10 mouse cellular contexts compared by ENCODE assay signal in genomic region chr16:32524244-32524615, GRCm38 (mm10). TPM values are rescaled to one million over a fixed set of nuclear protein-coding genes. Genes with fewer than 3 reads are reported as not detected.
DNase-seq lines count a peak whose midpoint lies in the region; ATAC-seq and TF ChIP-seq lines count a peak whose summit lies in the region.
"Had no signal": no experiment of that assay in that cellular context is flagged by ENCODE, and none has a peak within 500 bp of the region (broad histone marks: within the 10 kb centered on the region; RNA-seq: fewer than 3 reads in every experiment).

No protein-coding gene starts in this region.

- 68% methylated on average over 5 of the region's 5 CpGs for WGBS in forebrain, embryonic 12.5 days
- 60% methylated on average over 5 of the region's 5 CpGs for WGBS in forebrain, postnatal 0 days
- WGBS in heart, embryonic 15.5 days, result 52% methylated on average over 5 of the region's 5 CpGs
- 57% methylated on average over 5 of the region's 5 CpGs for WGBS in midbrain, embryonic 12.5 days

- ATAC-seq in forebrain, embryonic 12.5 days (ENCODE audit: low FRiP score), result no peak
- ATAC-seq in forebrain, postnatal 0 days, result no peak
- ATAC-seq in heart, embryonic 15.5 days (replicated peaks; ENCODE audit: insufficient number of reproducible peaks, insufficient read depth, low FRiP score, low read depth), result no peak
- ATAC-seq in midbrain, embryonic 12.5 days (ENCODE audit: low FRiP score, low read depth), result peak; percentile 30; the same call in 1 of the 2 replicates

- no peaks in the 10 kb centered on the region for H3K9me3 ChIP-seq in forebrain, embryonic 12.5 days
- no peaks in the 10 kb centered on the region for H3K9me3 ChIP-seq in forebrain, postnatal 0 days (ENCODE audit: low read length)
- no peaks in the 10 kb centered on the region for H3K9me3 ChIP-seq in heart, embryonic 15.5 days (replicated peaks)
- no peaks in the 10 kb centered on the region for H3K9me3 ChIP-seq in midbrain, embryonic 12.5 days
- H3K9me3 ChIP-seq: embryonic facial prominence, embryonic 13.5 days had no signal

- no peak overlapping the region for H3K9ac ChIP-seq in forebrain, embryonic 12.5 days
- no peak overlapping the region for H3K9ac ChIP-seq in forebrain, postnatal 0 days
- no peak overlapping the region for H3K9ac ChIP-seq in heart, embryonic 15.5 days
- no peak overlapping the region for H3K9ac ChIP-seq in midbrain, embryonic 12.5 days (replicated peaks)
- H3K9ac ChIP-seq: embryonic facial prominence, embryonic 13.5 days had no signal

- no peak overlapping the region for H3K4me3 ChIP-seq in forebrain, embryonic 12.5 days (replicated peaks)
- H3K4me3 ChIP-seq in forebrain, postnatal 0 days (ENCODE audit: low read depth, low read length), result no peak overlapping the region
- H3K4me3 ChIP-seq in heart, embryonic 15.5 days, result no peak overlapping the region
- H3K4me3 ChIP-seq in midbrain, embryonic 12.5 days, result no peak overlapping the region
- H3K4me3 ChIP-seq: embryonic facial prominence, embryonic 13.5 days had no signal

- no peak overlapping the region for H3K4me2 ChIP-seq in forebrain, embryonic 12.5 days
- no peak overlapping the region for H3K4me2 ChIP-seq in forebrain, postnatal 0 days (ENCODE audit: low read depth)
- H3K4me2 ChIP-seq in heart, embryonic 15.5 days, result no peak overlapping the region
- no peak overlapping the region for H3K4me2 ChIP-seq in midbrain, embryonic 12.5 days (replicated peaks)
- H3K4me2 ChIP-seq: embryonic facial prominence, embryonic 13.5 days had no signal

- DNase-seq in forebrain, postnatal 0 days, result no peak
- DNase-seq in B cell, adult 2 months, result peak; percentile 44 to 45
- no peak for DNase-seq in embryo, embryonic 10 days (ENCODE audit: low spot score)
- no peak for DNase-seq in urinary bladder, adult 18-20 months (ENCODE audit: low spot score in 2 of 2)
- DNase-seq in kidney, postnatal 25 days, result no peak

- H3K27ac ChIP-seq in forebrain, embryonic 12.5 days, result 0 out of 2 replicates have a peak overlapping the region, but pooled peaks have one; percentile 25
- no peak overlapping the region for H3K27ac ChIP-seq in forebrain, postnatal 0 days (ENCODE audit: low read depth, low read length)
- peak overlapping the region; percentile 67 for H3K27ac ChIP-seq in heart, embryonic 15.5 days
- H3K27ac ChIP-seq in midbrain, embryonic 12.5 days (replicated peaks), result peak overlapping the region; percentile 32
- H3K27ac ChIP-seq: embryonic facial prominence, embryonic 13.5 days had no signal

- H3K36me3 ChIP-seq in forebrain, embryonic 12.5 days (replicated peaks), result no peaks in the 10 kb centered on the region
- H3K36me3 ChIP-seq in forebrain, postnatal 0 days (ENCODE audit: insufficient read depth), result no peaks in the 10 kb centered on the region
- no peaks in the 10 kb centered on the region for H3K36me3 ChIP-seq in heart, embryonic 15.5 days
- no peaks in the 10 kb centered on the region for H3K36me3 ChIP-seq in midbrain, embryonic 12.5 days
- H3K36me3 ChIP-seq: embryonic facial prominence, embryonic 13.5 days had no signal

- TF ChIP-seq CTCF in forebrain, postnatal 0 days (IDR thresholded peaks at IDR 0.05; ENCODE audit: low read depth), result no peak

- H3K4me1 ChIP-seq in forebrain, embryonic 12.5 days, result peaks cover 20% of the 10 kb centered on the region
- no peaks in the 10 kb centered on the region for H3K4me1 ChIP-seq in forebrain, postnatal 0 days (ENCODE audit: insufficient read depth)
- H3K4me1 ChIP-seq in heart, embryonic 15.5 days (replicated peaks), result peaks cover 19% of the 10 kb centered on the region
- peaks cover 22% of the 10 kb centered on the region for H3K4me1 ChIP-seq in midbrain, embryonic 12.5 days

- H3K27me3 ChIP-seq in forebrain, embryonic 12.5 days, result peaks cover 4% of the 10 kb centered on the region; the same call in 1 of the 2 replicates
- no peaks in the 10 kb centered on the region for H3K27me3 ChIP-seq in forebrain, postnatal 0 days (ENCODE audit: insufficient read depth, low read length)
- H3K27me3 ChIP-seq in heart, embryonic 15.5 days, result no peaks in the 10 kb centered on the region
- H3K27me3 ChIP-seq in midbrain, embryonic 12.5 days, result no peaks in the 10 kb centered on the region
- H3K27me3 ChIP-seq: embryonic facial prominence, embryonic 13.5 days had no signal

RNA-seq across cellular contexts. Expression of gene Zdhhc19, which starts 28.2 kb away (rescaled TPM):
- not detected in 2 replicates for polyA plus RNA-seq in forebrain, embryonic 12.5 days (2016; fragmentation: Nextera tagmentation; extraction: Ambion mirVana)
- not detected in 2 replicates for total RNA-seq in forebrain, postnatal 0 days (2014; rRNA removed)
- polyA plus RNA-seq in forebrain, postnatal 0 days (2015; fragmentation: Nextera tagmentation; extraction: Ambion mirVana), result 0.24 TPM in 1 of 2 replicates, not detected in the other
- polyA plus RNA-seq in heart, embryonic 15.5 days (2015; fragmentation: Nextera tagmentation; extraction: Ambion mirVana), result not detected in 2 replicates
- not detected in 2 replicates for polyA plus RNA-seq in midbrain, embryonic 12.5 days (2016; fragmentation: Nextera tagmentation; extraction: Ambion mirVana)
- total RNA-seq: adrenal gland, adult 18-20 months had no signal
- polyA plus RNA-seq: embryonic facial prominence, embryonic 13.5 days had no signal

RNA-seq across cellular contexts. Expression of gene Slc51a, which starts 36.6 kb away (rescaled TPM):
- 0.27 and 0.40 TPM in 2 replicates for polyA plus RNA-seq in forebrain, embryonic 12.5 days (2016; fragmentation: Nextera tagmentation; extraction: Ambion mirVana)
- total RNA-seq in forebrain, postnatal 0 days (2014; rRNA removed), result not detected in 2 replicates
- 0.13 and 0.25 TPM in 2 replicates for polyA plus RNA-seq in forebrain, postnatal 0 days (2015; fragmentation: Nextera tagmentation; extraction: Ambion mirVana)
- 0.49 and 0.77 TPM in 2 replicates for polyA plus RNA-seq in heart, embryonic 15.5 days (2015; fragmentation: Nextera tagmentation; extraction: Ambion mirVana)
- 0.18 and 0.24 TPM in 2 replicates for polyA plus RNA-seq in midbrain, embryonic 12.5 days (2016; fragmentation: Nextera tagmentation; extraction: Ambion mirVana)
- total RNA-seq: adrenal gland, adult 18-20 months had no signal

Comparison
In these comparisons a context has a peak if more than half of its experiments do, and no peak if none do; other contexts are left out.
1. DNase-seq: peak in B cell, adult 2 months (2 of 2); none in forebrain, postnatal 0 days (single experiment), embryo, embryonic 10 days (single experiment), urinary bladder, adult 18-20 months (0 of 2) and kidney, postnatal 25 days (0 of 2).